Mouse (Mus musculus) urinary bladder, adult 18-20 months (tissue): Measurements from ENCODE around the gene Tesc.

Experiments used
- DNase-seq, 2 experiments: peaks; one replicate each; pipeline ENCODE4 v3.0.0; 2022; ENCODE audit warnings: low spot score in 2 of 2, mixed read lengths in 2 of 2

The Tesc gene

GRCm38 (mm10) chr5:118105536-118105935 lies 78.0 kb downstream of the Tesc start:
- DNase-seq, result no peak

- DNase-seq, result no peak
Measured at GRCm38 (mm10) chr5:118106667-118107066, 79.1 kb downstream of the Tesc start.

GRCm38 (mm10) chr5:118108124-118108793 lies 80.7 kb downstream of the Tesc start:
- no peak for DNase-seq

- no peak for DNase-seq
Measured at GRCm38 (mm10) chr5:118108794-118109440, 81.4 kb downstream of the Tesc start.
